Mouse (Mus musculus): Measurements from ENCODE around the gene Pmel. TPM values are rescaled to one million over a fixed set of nuclear protein-coding genes. Genes with fewer than 3 reads are reported as not detected.

Gene Pmel
- polyA plus RNA-seq (2014; fragmentation: Nextera tagmentation; extraction: Ambion mirVana), result 3.6 and 4.7 TPM in 2 replicates

- Histone ChIP-seq H3K4me3 (ENCODE audit: control insufficient read depth in 1 of 2, insufficient read depth in 1 of 2, low read depth in 1 of 2, low read length in 2 of 2) (peak within 1 kb of the TSS; percentile 69 to 77), H3K4me2 (ENCODE audit: low read length) (peak within 1 kb of the TSS; percentile 68), H3K27me3 (ENCODE audit: control insufficient read depth, insufficient read depth, low read length) (no peaks in the 10 kb centered on the region), H3K4me1 (ENCODE audit: control insufficient read depth in 2 of 2, insufficient read depth in 2 of 2, low read length in 2 of 2) (peaks cover 12 to 29% of the 10 kb centered on the region in 2 experiments), H3K9me3 (ENCODE audit: control insufficient read depth, low read length) (no peaks in the 10 kb centered on the region), H3K27ac (replicated peaks in 1 of 2; ENCODE audit: control insufficient read depth in 1 of 2, insufficient read depth in 1 of 2, low read depth in 2 of 2, low read length in 2 of 2) (peak within 1 kb of the TSS; percentile 87 to 97), H3K9ac (ENCODE audit: low read length) (peak within 1 kb of the TSS; percentile 89), H3K36me3 (ENCODE audit: control insufficient read depth, insufficient read depth, low read length) (peaks cover 45% of the 10 kb centered on the region)
- ATAC-seq (ENCODE audit: insufficient number of reproducible peaks, insufficient read depth, low FRiP score, low read depth), result no peak
- 19% methylated on average over 4 of the region's 4 CpGs for WGBS
These were observed at the start of gene Pmel for GRCm38 (mm10) chr10:128703895-128704294. TSS of gene Pmel (plus strand) at chr10:128704195.

GRCm38 (mm10) chr10:128655254-128655653, 48.7 kb upstream of the Pmel start:
- WGBS, result 29% methylated on average over 3 of the region's 3 CpGs
- no peaks in the 10 kb centered on the region for H3K9me3 ChIP-seq (ENCODE audit: control insufficient read depth, low read length)
- H3K36me3 ChIP-seq (ENCODE audit: control insufficient read depth, insufficient read depth, low read length), result no peaks in the 10 kb centered on the region
- H3K4me3 ChIP-seq (ENCODE audit: control insufficient read depth in 1 of 2, insufficient read depth in 1 of 2, low read depth in 1 of 2, low read length in 2 of 2), result no peak overlapping the region
- H3K27ac ChIP-seq (replicated peaks in 1 of 2; ENCODE audit: control insufficient read depth in 1 of 2, insufficient read depth in 1 of 2, low read depth in 2 of 2, low read length in 2 of 2), result no peak overlapping the region
- peaks cover 0 to 5% of the 10 kb centered on the region in 2 experiments for H3K4me1 ChIP-seq (ENCODE audit: control insufficient read depth in 2 of 2, insufficient read depth in 2 of 2, low read length in 2 of 2)
- no peaks in the 10 kb centered on the region for H3K27me3 ChIP-seq (ENCODE audit: control insufficient read depth, insufficient read depth, low read length)
- H3K4me2 ChIP-seq (ENCODE audit: low read length), result no peak overlapping the region
- no peak overlapping the region for H3K9ac ChIP-seq (ENCODE audit: low read length)
- no peak for ATAC-seq (ENCODE audit: insufficient number of reproducible peaks, insufficient read depth, low FRiP score, low read depth)

GRCm38 (mm10) chr10:128656731-128657130, 47.3 kb upstream of the Pmel start:
- Histone ChIP-seq H3K36me3 (ENCODE audit: control insufficient read depth, insufficient read depth, low read length) (no peaks in the 10 kb centered on the region), H3K4me1 (ENCODE audit: control insufficient read depth in 2 of 2, insufficient read depth in 2 of 2, low read length in 2 of 2) (peaks cover 0 to 5% of the 10 kb centered on the region in 2 experiments), H3K9me3 (ENCODE audit: control insufficient read depth, low read length) (no peaks in the 10 kb centered on the region), H3K4me2 (ENCODE audit: low read length) (no peak overlapping the region), H3K27me3 (ENCODE audit: control insufficient read depth, insufficient read depth, low read length) (no peaks in the 10 kb centered on the region), H3K4me3 (ENCODE audit: control insufficient read depth in 1 of 2, insufficient read depth in 1 of 2, low read depth in 1 of 2, low read length in 2 of 2) (no peak overlapping the region), H3K9ac (ENCODE audit: low read length) (no peak overlapping the region), H3K27ac (replicated peaks in 1 of 2; ENCODE audit: control insufficient read depth in 1 of 2, insufficient read depth in 1 of 2, low read depth in 2 of 2, low read length in 2 of 2) (no peak overlapping the region)
- 75% methylated on average over 1 of the region's 1 CpGs for WGBS
- no peak for ATAC-seq (ENCODE audit: insufficient number of reproducible peaks, insufficient read depth, low FRiP score, low read depth)

- H3K4me1 ChIP-seq (ENCODE audit: control insufficient read depth in 2 of 2, insufficient read depth in 2 of 2, low read length in 2 of 2), result peaks cover 0 to 5% of the 10 kb centered on the region in 2 experiments
- H3K4me3 ChIP-seq (ENCODE audit: control insufficient read depth in 1 of 2, insufficient read depth in 1 of 2, low read depth in 1 of 2, low read length in 2 of 2), result no peak overlapping the region
- WGBS, result 50% methylated on average over 9 of the region's 9 CpGs
- H3K27me3 ChIP-seq (ENCODE audit: control insufficient read depth, insufficient read depth, low read length), result no peaks in the 10 kb centered on the region
- H3K9ac ChIP-seq (ENCODE audit: low read length), result no peak overlapping the region
- no peak overlapping the region for H3K27ac ChIP-seq (replicated peaks in 1 of 2; ENCODE audit: control insufficient read depth in 1 of 2, insufficient read depth in 1 of 2, low read depth in 2 of 2, low read length in 2 of 2)
- no peaks in the 10 kb centered on the region for H3K36me3 ChIP-seq (ENCODE audit: control insufficient read depth, insufficient read depth, low read length)
- ATAC-seq (ENCODE audit: insufficient number of reproducible peaks, insufficient read depth, low FRiP score, low read depth), result no peak
- H3K9me3 ChIP-seq (ENCODE audit: control insufficient read depth, low read length), result no peaks in the 10 kb centered on the region
- H3K4me2 ChIP-seq (ENCODE audit: low read length), result no peak overlapping the region
These were observed 46.2 kb upstream of the Pmel start for GRCm38 (mm10) chr10:128657844-128658243.

- peaks cover 0 to 5% of the 10 kb centered on the region in 2 experiments for H3K4me1 ChIP-seq (ENCODE audit: control insufficient read depth in 2 of 2, insufficient read depth in 2 of 2, low read length in 2 of 2)
- WGBS, result 39% methylated on average over 9 of the region's 9 CpGs
These were observed 44.5 kb upstream of the Pmel start for GRCm38 (mm10) chr10:128659490-128659889.

GRCm38 (mm10) chr10:128662465-128662864, 41.5 kb upstream of the Pmel start:
- Histone ChIP-seq H3K9ac (ENCODE audit: low read length) (no peak overlapping the region), H3K9me3 (ENCODE audit: control insufficient read depth, low read length) (no peaks in the 10 kb centered on the region), H3K4me2 (ENCODE audit: low read length) (no peak overlapping the region), H3K27ac (replicated peaks in 1 of 2; ENCODE audit: control insufficient read depth in 1 of 2, insufficient read depth in 1 of 2, low read depth in 2 of 2, low read length in 2 of 2) (no peak overlapping the region), H3K36me3 (ENCODE audit: control insufficient read depth, insufficient read depth, low read length) (no peaks in the 10 kb centered on the region), H3K27me3 (ENCODE audit: control insufficient read depth, insufficient read depth, low read length) (no peaks in the 10 kb centered on the region), H3K4me3 (ENCODE audit: control insufficient read depth in 1 of 2, insufficient read depth in 1 of 2, low read depth in 1 of 2, low read length in 2 of 2) (no peak overlapping the region), H3K4me1 (ENCODE audit: control insufficient read depth in 2 of 2, insufficient read depth in 2 of 2, low read length in 2 of 2) (no peaks in the 10 kb centered on the region; a peak in 1 of 4 replicates)
- no peak for ATAC-seq (ENCODE audit: insufficient number of reproducible peaks, insufficient read depth, low FRiP score, low read depth)

More at GRCm38 (mm10) chr10:128659490-128659889, 44.5 kb upstream of the Pmel start:
- Histone ChIP-seq H3K36me3 (ENCODE audit: control insufficient read depth, insufficient read depth, low read length) (no peaks in the 10 kb centered on the region), H3K9ac (ENCODE audit: low read length) (no peak overlapping the region), H3K27me3 (ENCODE audit: control insufficient read depth, insufficient read depth, low read length) (no peaks in the 10 kb centered on the region), H3K27ac (replicated peaks in 1 of 2; ENCODE audit: control insufficient read depth in 1 of 2, insufficient read depth in 1 of 2, low read depth in 2 of 2, low read length in 2 of 2) (no peak overlapping the region), H3K9me3 (ENCODE audit: control insufficient read depth, low read length) (no peaks in the 10 kb centered on the region), H3K4me3 (ENCODE audit: control insufficient read depth in 1 of 2, insufficient read depth in 1 of 2, low read depth in 1 of 2, low read length in 2 of 2) (no peak overlapping the region), H3K4me2 (ENCODE audit: low read length) (no peak overlapping the region)
- no peak for ATAC-seq (ENCODE audit: insufficient number of reproducible peaks, insufficient read depth, low FRiP score, low read depth)

GRCm38 (mm10) chr10:128663441-128664220, 40.4 kb upstream of the Pmel start:
- Histone ChIP-seq H3K9ac (ENCODE audit: low read length) (no peak overlapping the region), H3K27ac (replicated peaks in 1 of 2; ENCODE audit: control insufficient read depth in 1 of 2, insufficient read depth in 1 of 2, low read depth in 2 of 2, low read length in 2 of 2) (no peak overlapping the region), H3K4me1 (ENCODE audit: control insufficient read depth in 2 of 2, insufficient read depth in 2 of 2, low read length in 2 of 2) (peaks cover 1 to 2% of the 10 kb centered on the region in 2 experiments; a peak in 1 of 4 replicates), H3K27me3 (ENCODE audit: control insufficient read depth, insufficient read depth, low read length) (no peaks in the 10 kb centered on the region), H3K4me2 (ENCODE audit: low read length) (no peak overlapping the region), H3K9me3 (ENCODE audit: control insufficient read depth, low read length) (no peaks in the 10 kb centered on the region), H3K36me3 (ENCODE audit: control insufficient read depth, insufficient read depth, low read length) (no peaks in the 10 kb centered on the region), H3K4me3 (ENCODE audit: control insufficient read depth in 1 of 2, insufficient read depth in 1 of 2, low read depth in 1 of 2, low read length in 2 of 2) (no peak overlapping the region)
- 42% methylated on average over 5 of the region's 5 CpGs for WGBS
- no peak for ATAC-seq (ENCODE audit: insufficient number of reproducible peaks, insufficient read depth, low FRiP score, low read depth)

Measured in heart, embryonic 14.5 days (tissue).